Mouse (Mus musculus): Measurements from ENCODE around the gene Irs2. TPM values are rescaled to one million over a fixed set of nuclear protein-coding genes. Genes with fewer than 3 reads are reported as not detected.

The Irs2 gene
- total and polyA plus RNA-seq, 2 experiments = 4.8 to 8.6 TPM

GRCm38 (mm10) chr8:10971984-10972383, 36.3 kb downstream of the Irs2 start:
- no peak for DNase-seq (ENCODE audit: extremely low read depth, low read depth, low spot score)
- Histone ChIP-seq H3K9ac (ENCODE audit: low read depth, low read length) (no peak overlapping the region), H3K4me1 (ENCODE audit: control insufficient read depth, insufficient read depth, low read length) (peaks cover 11% of the 10 kb centered on the region), H3K79me2 (ENCODE audit: control insufficient read depth, insufficient read depth, low read length) (no peaks in the 10 kb centered on the region), H3K4me3 (ENCODE audit: insufficient read depth, low read depth, low read length) (no peak overlapping the region), H3K27me3 (ENCODE audit: control insufficient read depth, insufficient read depth, low read length) (no peaks in the 10 kb centered on the region), H3K27ac (replicated peaks; ENCODE audit: insufficient read depth, low read depth, low read length) (no peak overlapping the region), H3K36me3 (ENCODE audit: control insufficient read depth, insufficient read depth, low read length) (no peaks in the 10 kb centered on the region)
- no peak for TF ChIP-seq POLR2A (IDR thresholded peaks at IDR 0.05; ENCODE audit: extremely low read depth, insufficient read depth, low read length)
- TF ChIP-seq CTCF (IDR thresholded peaks at IDR 0.05; ENCODE audit: low read depth, low read length) = no peak
- WGBS = 88% methylated on average over 3 of the region's 3 CpGs

DNA sequence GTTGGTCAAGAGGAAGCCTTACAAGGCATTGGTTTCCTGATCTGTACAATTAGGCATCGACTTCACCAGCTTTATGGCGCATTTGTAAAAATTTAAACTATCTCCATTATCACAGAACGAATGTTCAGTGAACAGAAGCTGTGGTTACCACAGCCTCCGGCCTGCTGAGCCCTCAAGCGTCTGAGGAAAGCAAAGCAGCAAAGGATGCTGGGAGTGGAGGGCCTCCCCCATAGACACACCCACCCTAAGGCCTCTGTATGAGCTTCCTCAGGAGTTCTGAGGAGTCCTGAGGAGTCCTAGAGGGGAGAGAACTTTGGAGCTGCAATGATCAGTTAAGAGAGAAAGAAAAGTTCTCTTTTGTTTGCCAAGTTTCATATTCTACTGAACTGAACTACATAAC, 36.7 kb downstream of the Irs2 start:
- no peaks in the 10 kb centered on the region for H3K36me3 ChIP-seq (ENCODE audit: control insufficient read depth, insufficient read depth, low read length)
- H3K27me3 ChIP-seq (ENCODE audit: control insufficient read depth, insufficient read depth, low read length) = no peaks in the 10 kb centered on the region
- H3K9ac ChIP-seq (ENCODE audit: low read depth, low read length) = no peak overlapping the region
- peaks cover 13% of the 10 kb centered on the region for H3K4me1 ChIP-seq (ENCODE audit: control insufficient read depth, insufficient read depth, low read length)
- H3K4me3 ChIP-seq (ENCODE audit: insufficient read depth, low read depth, low read length) = no peak overlapping the region
- no peak overlapping the region for H3K27ac ChIP-seq (replicated peaks; ENCODE audit: insufficient read depth, low read depth, low read length)
- WGBS = 91% methylated on average over 5 of the region's 5 CpGs
- H3K79me2 ChIP-seq (ENCODE audit: control insufficient read depth, insufficient read depth, low read length) = no peaks in the 10 kb centered on the region
- no peak for DNase-seq (ENCODE audit: extremely low read depth, low read depth, low spot score)
- TF ChIP-seq POLR2A (IDR thresholded peaks at IDR 0.05; ENCODE audit: extremely low read depth, insufficient read depth, low read length) = no peak

DNA sequence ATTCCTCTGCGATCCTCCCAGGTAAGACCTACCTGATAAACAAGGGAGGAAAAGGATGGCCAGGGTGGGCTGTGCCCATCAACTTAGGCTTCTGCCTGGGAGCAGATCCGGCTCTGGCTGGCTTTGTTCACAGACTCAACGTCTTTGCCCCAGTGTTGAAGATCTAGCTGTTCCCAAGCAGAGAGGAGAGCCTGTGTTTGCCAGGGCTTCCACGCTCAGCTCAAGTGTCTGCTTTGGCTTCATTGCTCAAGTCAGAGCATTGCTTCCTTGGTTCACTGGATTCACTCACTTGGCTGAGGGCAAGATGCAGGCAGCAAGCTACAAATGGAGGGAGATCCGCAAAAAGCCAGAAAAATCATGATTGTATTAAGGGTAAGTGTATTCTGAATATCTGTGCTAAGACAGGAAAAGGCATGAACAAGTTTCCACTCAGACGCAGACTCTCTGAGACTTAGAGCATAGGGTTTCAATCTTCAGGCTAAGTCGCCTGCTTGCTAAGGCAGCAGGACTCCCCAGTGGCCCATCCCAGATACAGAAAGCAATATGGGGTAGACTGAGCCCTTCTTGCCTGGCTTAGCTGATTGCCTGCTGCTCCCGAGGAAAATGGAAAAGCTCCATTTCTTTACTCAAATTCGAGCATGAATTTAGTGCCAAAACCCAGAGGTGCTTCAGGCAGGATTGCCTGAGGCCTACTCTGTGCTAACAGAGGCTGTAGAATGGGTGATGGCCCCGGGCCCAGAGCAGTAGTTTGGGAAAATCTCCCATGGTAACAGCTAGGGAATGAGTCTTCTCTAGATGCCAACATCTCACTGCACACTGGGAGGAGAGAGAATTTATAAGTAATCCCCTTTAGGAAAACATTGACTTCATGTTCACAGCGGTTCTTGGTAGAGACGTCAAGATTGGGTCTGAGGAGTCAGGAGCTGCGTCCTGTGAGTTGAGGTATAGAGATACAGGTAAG, 37.5 kb downstream of the Irs2 start:
- DNase-seq (ENCODE audit: extremely low read depth, low read depth, low spot score) = no peak
- Histone ChIP-seq H3K4me1 (ENCODE audit: control insufficient read depth, insufficient read depth, low read length) (peaks cover 20% of the 10 kb centered on the region), H3K36me3 (ENCODE audit: control insufficient read depth, insufficient read depth, low read length) (no peaks in the 10 kb centered on the region), H3K4me3 (ENCODE audit: insufficient read depth, low read depth, low read length) (no peak overlapping the region), H3K27ac (replicated peaks; ENCODE audit: insufficient read depth, low read depth, low read length) (no peak overlapping the region), H3K9ac (ENCODE audit: low read depth, low read length) (no peak overlapping the region), H3K79me2 (ENCODE audit: control insufficient read depth, insufficient read depth, low read length) (no peaks in the 10 kb centered on the region), H3K27me3 (ENCODE audit: control insufficient read depth, insufficient read depth, low read length) (no peaks in the 10 kb centered on the region)
- whole genome bisulfite sequencing = 89% methylated on average over 13 of the region's 13 CpGs
- TF ChIP-seq POLR2A (IDR thresholded peaks at IDR 0.05; ENCODE audit: extremely low read depth, insufficient read depth, low read length) (no peak), CTCF (IDR thresholded peaks at IDR 0.05; ENCODE audit: low read depth, low read length) (no peak)

- H3K36me3 ChIP-seq (ENCODE audit: control insufficient read depth, insufficient read depth, low read length) = no peaks in the 10 kb centered on the region
- no peak for TF ChIP-seq POLR2A (IDR thresholded peaks at IDR 0.05; ENCODE audit: extremely low read depth, insufficient read depth, low read length)
- TF ChIP-seq CTCF (IDR thresholded peaks at IDR 0.05; ENCODE audit: low read depth, low read length) = no peak
- no peaks in the 10 kb centered on the region for H3K79me2 ChIP-seq (ENCODE audit: control insufficient read depth, insufficient read depth, low read length)
- H3K27me3 ChIP-seq (ENCODE audit: control insufficient read depth, insufficient read depth, low read length) = no peaks in the 10 kb centered on the region
- H3K4me3 ChIP-seq (ENCODE audit: insufficient read depth, low read depth, low read length) = no peak overlapping the region
- DNase-seq (ENCODE audit: extremely low read depth, low read depth, low spot score) = no peak
- H3K4me1 ChIP-seq (ENCODE audit: control insufficient read depth, insufficient read depth, low read length) = peaks cover 26% of the 10 kb centered on the region
- H3K27ac ChIP-seq (replicated peaks; ENCODE audit: insufficient read depth, low read depth, low read length) = no peak overlapping the region
- no peak overlapping the region for H3K9ac ChIP-seq (ENCODE audit: low read depth, low read length)
- 12% methylated on average over 7 of the region's 7 CpGs for WGBS
These were observed 39.6 kb downstream of the Irs2 start for GRCm38 (mm10) chr8:10968687-10969086.

- peak overlapping the region; percentile 60 for H3K27ac ChIP-seq (replicated peaks; ENCODE audit: insufficient read depth, low read depth, low read length)
- peaks cover 34% of the 10 kb centered on the region for H3K4me1 ChIP-seq (ENCODE audit: control insufficient read depth, insufficient read depth, low read length)
- H3K4me3 ChIP-seq (ENCODE audit: insufficient read depth, low read depth, low read length) = no peak overlapping the region
- TF ChIP-seq POLR2A (IDR thresholded peaks at IDR 0.05; ENCODE audit: extremely low read depth, insufficient read depth, low read length) (no peak), CTCF (IDR thresholded peaks at IDR 0.05; ENCODE audit: low read depth, low read length) (no peak)
- no peaks in the 10 kb centered on the region for H3K79me2 ChIP-seq (ENCODE audit: control insufficient read depth, insufficient read depth, low read length)
- H3K27me3 ChIP-seq (ENCODE audit: control insufficient read depth, insufficient read depth, low read length) = no peaks in the 10 kb centered on the region
- WGBS = 7% methylated on average over 6 of the region's 6 CpGs
- DNase-seq (ENCODE audit: extremely low read depth, low read depth, low spot score) = peak; percentile 91
- 0 out of 2 replicates have a peak overlapping the region, but pooled peaks have one; percentile 18 for H3K9ac ChIP-seq (ENCODE audit: low read depth, low read length)
- no peaks in the 10 kb centered on the region for H3K36me3 ChIP-seq (ENCODE audit: control insufficient read depth, insufficient read depth, low read length)
These were observed 42.7 kb downstream of the Irs2 start for GRCm38 (mm10) chr8:10965401-10966117.
